Mouse (Mus musculus): ENCODE measurements around the gene Asb10. TPM values are rescaled to one million over a fixed set of nuclear protein-coding genes. Genes with fewer than 3 reads are reported as not detected.

Asb10 gene
- total and polyA plus RNA-seq, 3 experiments: not detected

DNA sequence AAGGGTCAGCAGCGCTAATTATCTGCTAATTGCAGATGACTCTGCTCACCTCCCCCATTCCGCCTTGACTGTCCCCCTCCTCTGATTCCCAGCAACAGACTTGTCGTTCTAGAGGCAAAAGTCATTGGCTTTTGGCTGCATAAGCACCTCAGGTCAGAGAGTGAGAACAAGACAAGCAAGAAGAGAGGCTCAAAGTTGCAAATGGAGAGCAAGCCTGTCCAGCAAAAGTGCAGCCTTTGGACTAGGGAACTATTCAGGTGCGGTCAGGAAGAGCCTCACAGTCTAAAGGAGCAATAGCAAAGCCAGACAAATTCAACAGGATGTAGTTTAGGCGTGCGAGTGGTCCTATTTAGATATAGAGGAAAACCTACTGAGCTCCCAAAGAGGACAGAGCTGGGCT lies 13.0 kb downstream of the Asb10 start:
- peaks cover 9% of the 10 kb centered on the region for H3K9me3 ChIP-seq (replicated peaks)
- no peaks in the 10 kb centered on the region for H3K36me3 ChIP-seq (replicated peaks)
- DNase-seq (ENCODE audit: low spot score): no peak
- peaks cover 11% of the 10 kb centered on the region for H3K4me1 ChIP-seq (ENCODE audit: insufficient read depth, low read depth, low read length)
- ATAC-seq (ENCODE audit: extremely low read depth, insufficient number of reproducible peaks, low FRiP score, poor library complexity, severe bottlenecking): no peak
- peaks cover 48% of the 10 kb centered on the region for H3K27me3 ChIP-seq (ENCODE audit: insufficient read depth, low read length)
- H3K4me3 ChIP-seq (ENCODE audit: low read depth, low read length): no peak overlapping the region
- TF ChIP-seq TAL1 (conservative IDR thresholded peaks at IDR 0.05; ENCODE audit: low read depth, low read length) (no peak), GATA1 (IDR thresholded peaks at IDR 0.05; ENCODE audit: borderline replicate concordance, low read length) (no peak), GATA2 (IDR thresholded peaks at IDR 0.05; ENCODE audit: borderline replicate concordance, low read depth, low read length) (no peak), POLR2AphosphoS5 (IDR thresholded peaks at IDR 0.05; ENCODE audit: insufficient replicate concordance, low read depth, low read length) (no peak), CTCF (IDR thresholded peaks at IDR 0.05; ENCODE audit: low read depth, low read length) (no peak)

DNA sequence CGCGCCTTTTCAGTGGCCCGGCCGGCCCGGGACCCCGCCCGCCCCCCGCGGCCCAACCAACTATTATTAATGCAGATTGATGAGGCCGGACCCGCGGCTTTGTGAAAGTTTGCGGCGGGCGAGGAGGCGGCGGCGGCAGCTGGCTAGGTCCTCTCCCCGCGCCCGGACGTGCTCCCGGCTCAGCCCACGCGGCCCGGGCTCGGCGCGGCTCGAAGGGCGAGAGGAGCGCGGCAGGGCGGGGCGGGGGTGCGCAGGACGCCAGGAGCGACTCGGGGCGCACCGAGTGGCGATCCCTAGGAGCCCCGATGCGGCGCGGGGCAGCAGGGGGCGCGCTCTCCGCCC lies 13.9 kb downstream of the Asb10 start, which contains the start of gene Gbx1:
Gbx1 (minus strand) TSS at position 314 of the 342 bp plus-strand sequence.
- no peak for TF ChIP-seq GATA1 (IDR thresholded peaks at IDR 0.05; ENCODE audit: borderline replicate concordance, low read length)
- TF ChIP-seq TAL1 (conservative IDR thresholded peaks at IDR 0.05; ENCODE audit: low read depth, low read length): no peak
- no peak for TF ChIP-seq CTCF (IDR thresholded peaks at IDR 0.05; ENCODE audit: low read depth, low read length)
- no peak for TF ChIP-seq POLR2AphosphoS5 (IDR thresholded peaks at IDR 0.05; ENCODE audit: insufficient replicate concordance, low read depth, low read length)
- TF ChIP-seq GATA2 (IDR thresholded peaks at IDR 0.05; ENCODE audit: borderline replicate concordance, low read depth, low read length): no peak
- DNase-seq (ENCODE audit: low spot score) (no peak), ATAC-seq (ENCODE audit: extremely low read depth, insufficient number of reproducible peaks, low FRiP score, poor library complexity, severe bottlenecking) (no peak)
- peaks cover 53% of the 10 kb centered on the region for H3K27me3 ChIP-seq (ENCODE audit: insufficient read depth, low read length)
- H3K4me1 ChIP-seq (ENCODE audit: insufficient read depth, low read depth, low read length): peaks cover 11% of the 10 kb centered on the region
- peaks cover 9% of the 10 kb centered on the region for H3K9me3 ChIP-seq (replicated peaks)
- no peak within 1 kb of the TSS for H3K4me3 ChIP-seq (ENCODE audit: low read depth, low read length)
- H3K36me3 ChIP-seq (replicated peaks): no peaks in the 10 kb centered on the region

DNA sequence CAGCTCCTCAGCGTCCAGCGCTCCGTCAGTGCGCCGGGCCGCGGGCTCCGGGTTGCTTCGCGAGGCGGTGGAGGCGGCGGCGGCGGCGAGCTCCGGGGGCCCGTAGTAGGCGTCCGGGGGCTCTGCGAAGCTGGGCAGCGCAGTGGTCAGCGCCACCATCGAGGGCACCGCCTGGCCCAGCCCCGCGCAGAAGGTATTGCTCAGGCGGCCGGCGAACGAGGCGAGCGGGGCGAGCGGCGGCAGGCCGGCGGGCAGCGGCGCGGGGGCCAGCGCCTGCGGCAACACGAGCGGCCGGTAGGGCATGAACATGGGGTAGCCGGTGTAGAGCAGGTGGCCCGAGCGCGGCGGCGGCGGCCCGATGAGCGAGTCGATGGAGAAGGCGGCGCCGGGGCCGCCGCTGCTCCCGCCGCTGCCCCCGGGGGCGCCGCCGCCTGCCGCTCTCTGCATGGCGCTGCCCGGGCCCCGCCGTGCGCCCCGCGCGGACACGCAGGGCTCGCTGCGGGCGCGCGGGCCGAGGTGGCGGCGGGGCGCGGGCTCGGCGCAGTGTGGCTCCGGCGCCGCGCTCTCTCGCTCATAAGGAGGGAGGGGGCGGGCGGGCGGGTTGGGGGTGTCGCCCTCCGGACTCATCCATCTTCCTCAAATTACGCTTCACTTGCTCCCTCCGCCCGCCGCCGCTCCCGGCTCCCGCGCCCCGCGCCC lies 14.4 kb downstream of the Asb10 start:
- Histone ChIP-seq H3K36me3 (replicated peaks) (no peaks in the 10 kb centered on the region), H3K4me1 (ENCODE audit: insufficient read depth, low read depth, low read length) (peaks cover 11% of the 10 kb centered on the region), H3K27me3 (ENCODE audit: insufficient read depth, low read length) (peaks cover 54% of the 10 kb centered on the region), H3K9me3 (replicated peaks) (peaks cover 9% of the 10 kb centered on the region), H3K4me3 (ENCODE audit: low read depth, low read length) (no peak overlapping the region)
- TF ChIP-seq GATA1 (IDR thresholded peaks at IDR 0.05; ENCODE audit: borderline replicate concordance, low read length): no peak
- TF ChIP-seq POLR2AphosphoS5 (IDR thresholded peaks at IDR 0.05; ENCODE audit: insufficient replicate concordance, low read depth, low read length): no peak
- TF ChIP-seq CTCF (IDR thresholded peaks at IDR 0.05; ENCODE audit: low read depth, low read length): no peak
- no peak for TF ChIP-seq TAL1 (conservative IDR thresholded peaks at IDR 0.05; ENCODE audit: low read depth, low read length)
- TF ChIP-seq GATA2 (IDR thresholded peaks at IDR 0.05; ENCODE audit: borderline replicate concordance, low read depth, low read length): no peak
- no peak for ATAC-seq (ENCODE audit: extremely low read depth, insufficient number of reproducible peaks, low FRiP score, poor library complexity, severe bottlenecking)
- DNase-seq (ENCODE audit: low spot score): no peak

DNA sequence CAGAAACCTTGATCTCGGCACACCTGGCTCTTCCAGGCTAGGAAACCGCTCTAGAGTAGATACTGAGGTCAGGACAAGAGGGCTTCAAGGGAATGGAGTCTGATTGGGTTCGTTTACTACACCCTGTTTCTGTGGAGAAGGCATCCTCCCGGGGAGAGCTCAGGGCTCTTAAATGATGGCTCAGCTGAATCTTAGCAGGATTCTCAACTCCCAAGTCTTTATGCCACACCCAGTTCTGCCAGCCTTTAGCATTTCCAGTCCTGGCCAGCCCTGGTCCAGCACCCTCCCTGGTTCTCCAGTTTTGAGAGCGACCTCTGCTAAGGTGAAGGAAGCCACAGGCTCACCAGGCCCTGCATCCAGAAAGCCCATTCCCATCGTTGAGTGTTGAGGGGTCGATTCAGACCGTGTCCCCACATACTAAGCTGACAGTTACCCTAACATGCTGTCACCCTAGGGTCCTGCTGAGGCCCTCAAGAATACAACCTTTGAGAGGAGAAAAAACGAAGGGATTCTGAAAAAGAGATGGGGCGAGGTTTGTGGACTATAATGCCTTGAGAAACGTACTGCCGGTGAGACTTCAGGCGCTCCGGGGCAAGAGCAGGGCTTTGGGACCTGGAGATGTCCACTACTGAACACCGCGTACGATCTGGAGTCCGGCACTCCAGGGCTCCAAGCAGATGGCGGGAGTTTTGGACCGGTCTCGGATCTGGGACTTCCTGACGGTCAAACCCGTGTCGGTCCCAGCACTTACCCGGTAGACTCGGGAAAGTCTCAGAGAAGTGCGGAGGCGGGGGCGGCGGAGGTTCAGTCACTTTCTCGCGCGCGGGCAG lies 15.2 kb downstream of the Asb10 start:
- H3K27me3 ChIP-seq (ENCODE audit: insufficient read depth, low read length): peaks cover 52% of the 10 kb centered on the region
- H3K9me3 ChIP-seq (replicated peaks): peaks cover 9% of the 10 kb centered on the region

DNA sequence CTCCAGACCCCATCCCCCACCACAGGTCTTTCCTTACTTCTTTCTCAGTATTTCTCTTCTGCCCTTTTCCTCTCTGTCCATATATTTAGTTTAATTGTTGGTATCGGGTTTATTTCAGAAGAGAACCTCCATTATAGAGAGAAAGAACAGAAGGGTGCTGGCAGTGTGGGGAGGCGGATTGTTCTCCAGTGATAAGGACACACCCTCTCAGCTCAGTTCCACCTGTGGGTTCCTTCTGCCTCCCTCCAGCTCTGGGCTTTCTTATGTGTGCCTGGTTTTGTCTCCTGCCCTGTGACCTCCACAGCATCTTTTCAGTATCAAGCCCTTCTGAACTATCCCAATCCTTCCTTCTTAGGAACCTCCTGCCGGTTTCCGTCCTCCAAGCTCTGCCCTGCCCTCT lies 16.3 kb downstream of the Asb10 start:
- H3K4me1 ChIP-seq (ENCODE audit: insufficient read depth, low read depth, low read length): peaks cover 6% of the 10 kb centered on the region
- DNase-seq (ENCODE audit: low spot score) (no peak), ATAC-seq (ENCODE audit: extremely low read depth, insufficient number of reproducible peaks, low FRiP score, poor library complexity, severe bottlenecking) (no peak)
- TF ChIP-seq GATA2 (IDR thresholded peaks at IDR 0.05; ENCODE audit: borderline replicate concordance, low read depth, low read length) (no peak), POLR2AphosphoS5 (IDR thresholded peaks at IDR 0.05; ENCODE audit: insufficient replicate concordance, low read depth, low read length) (no peak), GATA1 (IDR thresholded peaks at IDR 0.05; ENCODE audit: borderline replicate concordance, low read length) (no peak), TAL1 (conservative IDR thresholded peaks at IDR 0.05; ENCODE audit: low read depth, low read length) (no peak), CTCF (IDR thresholded peaks at IDR 0.05; ENCODE audit: low read depth, low read length) (no peak)
- no peak overlapping the region for H3K4me3 ChIP-seq (ENCODE audit: low read depth, low read length)
- no peaks in the 10 kb centered on the region for H3K36me3 ChIP-seq (replicated peaks)
- H3K27me3 ChIP-seq (ENCODE audit: insufficient read depth, low read length): peaks cover 56% of the 10 kb centered on the region
- peaks cover 9% of the 10 kb centered on the region for H3K9me3 ChIP-seq (replicated peaks)

More for the DNA sequence above, 15.2 kb downstream of the Asb10 start:
- peaks cover 11% of the 10 kb centered on the region for H3K4me1 ChIP-seq (ENCODE audit: insufficient read depth, low read depth, low read length)
- H3K36me3 ChIP-seq (replicated peaks): no peaks in the 10 kb centered on the region
- H3K4me3 ChIP-seq (ENCODE audit: low read depth, low read length): no peak overlapping the region
- TF ChIP-seq CTCF (IDR thresholded peaks at IDR 0.05; ENCODE audit: low read depth, low read length): no peak
- no peak for TF ChIP-seq POLR2AphosphoS5 (IDR thresholded peaks at IDR 0.05; ENCODE audit: insufficient replicate concordance, low read depth, low read length)
- no peak for TF ChIP-seq GATA2 (IDR thresholded peaks at IDR 0.05; ENCODE audit: borderline replicate concordance, low read depth, low read length)
- TF ChIP-seq TAL1 (conservative IDR thresholded peaks at IDR 0.05; ENCODE audit: low read depth, low read length): no peak
- TF ChIP-seq GATA1 (IDR thresholded peaks at IDR 0.05; ENCODE audit: borderline replicate concordance, low read length): no peak
- no peak for ATAC-seq (ENCODE audit: extremely low read depth, insufficient number of reproducible peaks, low FRiP score, poor library complexity, severe bottlenecking)
- no peak for DNase-seq (ENCODE audit: low spot score)

DNA sequence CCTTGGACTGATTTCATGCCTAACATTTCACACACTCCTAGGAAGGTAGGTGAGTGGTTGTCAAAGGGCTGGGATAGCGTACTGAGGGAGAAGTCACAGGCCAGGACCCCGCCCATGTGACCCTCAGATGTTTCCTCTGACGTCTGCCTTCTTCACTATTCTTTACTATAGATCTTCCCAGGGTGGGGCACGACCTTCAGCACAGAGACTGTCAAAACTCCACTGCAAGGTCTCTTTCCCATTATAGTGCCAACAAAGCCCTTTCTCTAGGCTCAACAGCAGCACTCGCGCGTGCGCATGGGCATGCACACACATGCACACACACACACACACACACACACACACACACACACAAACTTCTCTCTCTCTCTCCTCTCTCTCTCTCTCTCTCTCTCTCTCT lies 17.0 kb downstream of the Asb10 start:
- Histone ChIP-seq H3K9me3 (replicated peaks) (peaks cover 9% of the 10 kb centered on the region), H3K4me1 (ENCODE audit: insufficient read depth, low read depth, low read length) (peaks cover 6% of the 10 kb centered on the region), H3K36me3 (replicated peaks) (no peaks in the 10 kb centered on the region), H3K27me3 (ENCODE audit: insufficient read depth, low read length) (peaks cover 60% of the 10 kb centered on the region), H3K4me3 (ENCODE audit: low read depth, low read length) (no peak overlapping the region)
- no peak for ATAC-seq (ENCODE audit: extremely low read depth, insufficient number of reproducible peaks, low FRiP score, poor library complexity, severe bottlenecking)
- no peak for DNase-seq (ENCODE audit: low spot score)
- TF ChIP-seq GATA1 (IDR thresholded peaks at IDR 0.05; ENCODE audit: borderline replicate concordance, low read length): no peak
- no peak for TF ChIP-seq GATA2 (IDR thresholded peaks at IDR 0.05; ENCODE audit: borderline replicate concordance, low read depth, low read length)
- no peak for TF ChIP-seq POLR2AphosphoS5 (IDR thresholded peaks at IDR 0.05; ENCODE audit: insufficient replicate concordance, low read depth, low read length)
